Mouse (Mus musculus): ENCODE data around the gene Dtnb.

DNA sequence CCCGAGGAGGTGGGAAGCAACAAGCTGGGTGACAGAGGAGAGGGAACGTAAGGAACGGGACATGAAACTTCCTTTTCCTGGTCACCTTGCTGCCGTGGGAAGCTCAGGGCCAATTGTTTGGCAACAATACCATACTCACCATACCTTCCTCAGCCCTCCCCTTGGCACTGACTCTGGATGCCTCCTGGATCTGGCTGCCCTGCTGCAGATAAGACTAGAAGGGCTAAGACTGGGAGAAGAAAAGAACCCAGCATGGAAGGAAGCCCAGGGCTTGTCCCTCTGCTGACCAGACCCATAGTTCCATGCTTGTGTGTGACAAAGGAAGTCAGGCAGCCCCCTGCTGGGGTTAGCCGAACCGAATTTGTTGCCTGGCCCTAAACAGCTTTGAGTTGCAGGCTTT lies 243.2 kb downstream of the Dtnb start:
- TF ChIP-seq CTCF (IDR thresholded peaks at IDR 0.05; ENCODE audit: low read depth), result no peak
- no peak for TF ChIP-seq EP300 (IDR thresholded peaks at IDR 0.05; ENCODE audit: low read depth)

Measured in heart, postnatal 0 days (tissue).